Mouse (Mus musculus): ENCODE data around the gene Zbed3.

GRCm38 (mm10) chr13:95320451-95320850, 3.0 kb upstream of the Zbed3 start:
- TF ChIP-seq TAL1 (IDR thresholded peaks at IDR 0.05; ENCODE audit: low read length): no peak
- no peak for TF ChIP-seq GATA1 (IDR thresholded peaks at IDR 0.05; ENCODE audit: low read length)

Measured in erythroblast, embryonic 14.5 days (primary cell).